Mouse (Mus musculus) bone marrow macrophage, adult 2 months (primary cell): ENCODE results near the gene Tnip1.

Experiments used
- CTCF ChIP-seq: IDR thresholded peaks from 2 replicates; pipeline ENCODE4 v1.5.1; 2012; ENCODE audit warnings: low read depth, mild to moderate bottlenecking, low read length, moderate library complexity
- POLR2A ChIP-seq: IDR thresholded peaks from 2 replicates; pipeline ENCODE4 v1.6.1; 2012; ENCODE audit warnings: mild to moderate bottlenecking, low read depth, low read length, borderline replicate concordance

- no peak for TF ChIP-seq CTCF
- no peak for TF ChIP-seq POLR2A
These were observed 40.9 kb downstream of the Tnip1 start for GRCm38 (mm10) chr11:54921798-54922197.
